Mouse (Mus musculus) ES-E14 (cell line): Measurements from ENCODE around the gene Unc5cl. TPM values are rescaled to one million over a fixed set of nuclear protein-coding genes. Genes with fewer than 3 reads are reported as not detected.

Experiments
- DNase-seq: peaks from one replicate; pipeline ENCODE4 v3.0.0-alpha.2; 2013; ENCODE audit warnings: low read depth, low spot score
- H3K27ac ChIP-seq: 2 replicates; pipeline ENCODE4 v1.5.1; 2012; ENCODE audit warnings: low read depth, mild to moderate bottlenecking, low read length, moderate library complexity, mixed read lengths; ENCODE audit not compliant: poor library complexity, insufficient read depth, severe bottlenecking
- H3K36me3 ChIP-seq: 2 replicates; pipeline ENCODE4 v1.6.1; 2012; ENCODE audit warnings: mild to moderate bottlenecking, low read length, moderate library complexity, mixed read lengths; ENCODE audit not compliant: control insufficient read depth, poor library complexity, insufficient read depth, severe bottlenecking
- H3K4me1 ChIP-seq, 2 experiments: fragments of 150-350 bp in 1 of 2; sonication (generic) in 1 of 2; 2 replicates each; pipeline ENCODE4 v1.6.1; 2012; ENCODE audit warnings: low read length in 2 of 2, mild to moderate bottlenecking in 1 of 2, mixed read lengths in 1 of 2; ENCODE audit not compliant: control insufficient read depth in 2 of 2, insufficient read depth in 2 of 2, poor library complexity in 1 of 2
- H3K4me3 ChIP-seq, 2 experiments: fragments of 150-350 bp in 1 of 2; sonication (generic) in 1 of 2; 2 replicates each; pipeline ENCODE4 v1.5.1; 2012; ENCODE audit warnings: low read length in 2 of 2, low read depth in 1 of 2, mild to moderate bottlenecking in 1 of 2, mixed read lengths in 1 of 2; ENCODE audit not compliant: insufficient read depth in 1 of 2, poor library complexity in 1 of 2, severe bottlenecking in 1 of 2
- H3K9ac ChIP-seq: 2 replicates; pipeline ENCODE4 v1.6.1; 2012; ENCODE audit warnings: low read depth, mild to moderate bottlenecking, low read length, mixed read lengths; ENCODE audit not compliant: poor library complexity, insufficient read depth, severe bottlenecking
- H3K9me3 ChIP-seq: fragments of 150-350 bp; sonication (generic); 2 replicates; pipeline ENCODE4 v1.6.1; 2012; ENCODE audit warnings: low read depth, mild to moderate bottlenecking, low read length; ENCODE audit not compliant: control insufficient read depth, insufficient read depth
- CHD2 ChIP-seq: IDR thresholded peaks from 2 replicates; pipeline ENCODE4 v1.6.1; 2014; ENCODE audit warnings: mild to moderate bottlenecking, low read depth, low read length, inconsistent platforms
- HCFC1 ChIP-seq: IDR thresholded peaks from 2 replicates; pipeline ENCODE4 v1.6.1; 2012; ENCODE audit warnings: low read length, inconsistent platforms, borderline replicate concordance; ENCODE audit not compliant: insufficient read depth
- MAFK ChIP-seq: IDR thresholded peaks from 2 replicates; pipeline ENCODE4 v1.6.1; 2014; ENCODE audit warnings: mild to moderate bottlenecking, low read depth, low read length, inconsistent platforms; ENCODE audit not compliant: insufficient read depth
- ZC3H11A ChIP-seq: IDR thresholded peaks from 2 replicates; pipeline ENCODE4 v1.6.1; 2012; ENCODE audit warnings: low read depth, mild to moderate bottlenecking, inconsistent platforms, low read length, borderline replicate concordance
- ZNF384 ChIP-seq: IDR thresholded peaks from 2 replicates; pipeline ENCODE4 v1.6.1; 2012; ENCODE audit warnings: low read depth, low read length, inconsistent platforms
- in situ Hi-C, 2 experiments: fragments of 600-800 bp; cut with MboI; formaldehyde crosslinking; loops; one replicate each; pipeline ENCODE4 v1.15.1; 2025; ENCODE audit warnings: low sequenced_read_pairs in 2 of 2, inconsistent platforms in 1 of 2; ENCODE audit not compliant: unreplicated experiment in 2 of 2
- total RNA-seq: library from RNA; depleted of rRNA; stranded (reverse); fragments of 300-350 nt; gene quantifications from 2 replicates; pipeline ENCODE4 v1.2.3, GENCODE M21; 2012

The Unc5cl gene
- total RNA-seq, 1 experiment = 1.2 TPM

GRCm38 (mm10) chr17:48433006-48433655 lies 21.6 kb upstream of the Unc5cl start:
- Histone ChIP-seq H3K4me1 (peaks cover 18 to 54% of the 10 kb centered on the region in 2 experiments), H3K9ac (peak overlapping the region; percentile 40; the same call in 1 of the 2 replicates), H3K27ac (no peak overlapping the region; the same call in 1 of the 2 replicates), H3K36me3 (no peaks in the 10 kb centered on the region), H3K9me3 (no peaks in the 10 kb centered on the region), H3K4me3 (no peak overlapping the region)
- in situ Hi-C loops = no loop called here
- DNase-seq = no peak
- TF ChIP-seq MAFK (no peak), ZC3H11A (no peak), HCFC1 (no peak), CHD2 (no peak)

- Histone ChIP-seq H3K4me3 (no peak overlapping the region), H3K9ac (no peak overlapping the region), H3K36me3 (no peaks in the 10 kb centered on the region), H3K9me3 (no peaks in the 10 kb centered on the region), H3K27ac (peak overlapping the region; percentile 19; the same call in 1 of the 2 replicates), H3K4me1 (peaks cover 18 to 49% of the 10 kb centered on the region in 2 experiments)
- in situ Hi-C loops = no loop called here
- no peak for DNase-seq
- TF ChIP-seq CHD2 = no peak
- no peak for TF ChIP-seq MAFK
- no peak for TF ChIP-seq ZC3H11A
- TF ChIP-seq ZNF384 = no peak
- TF ChIP-seq HCFC1 = no peak
These were observed 20.9 kb upstream of the Unc5cl start for GRCm38 (mm10) chr17:48433689-48434330.

GRCm38 (mm10) chr17:48434479-48434878 lies 20.2 kb upstream of the Unc5cl start:
- no peak overlapping the region for H3K9ac ChIP-seq
- H3K36me3 ChIP-seq = no peaks in the 10 kb centered on the region
- H3K4me1 ChIP-seq = peaks cover 18 to 46% of the 10 kb centered on the region in 2 experiments
- no peaks in the 10 kb centered on the region for H3K9me3 ChIP-seq
- DNase-seq = no peak
- in situ Hi-C loops = no loop called here
- no peak overlapping the region; the same call in 1 of the 2 replicates for H3K27ac ChIP-seq
- TF ChIP-seq HCFC1 = no peak
- TF ChIP-seq CHD2 = no peak
- TF ChIP-seq ZC3H11A = no peak
- TF ChIP-seq ZNF384 = no peak
- no peak for TF ChIP-seq MAFK
- no peak overlapping the region for H3K4me3 ChIP-seq

GRCm38 (mm10) chr17:48436487-48436886 lies 18.2 kb upstream of the Unc5cl start:
- Histone ChIP-seq H3K9me3 (no peaks in the 10 kb centered on the region), H3K36me3 (no peaks in the 10 kb centered on the region), H3K9ac (no peak overlapping the region), H3K27ac (no peak overlapping the region), H3K4me1 (peaks cover 15 to 34% of the 10 kb centered on the region in 2 experiments), H3K4me3 (no peak overlapping the region)
- in situ Hi-C loops = no loop called here
- no peak for DNase-seq
- TF ChIP-seq ZC3H11A (no peak), HCFC1 (no peak), ZNF384 (no peak), CHD2 (no peak)
